Mouse (Mus musculus): ENCODE results near the gene Scn2b.

Scn2b gene

DNA sequence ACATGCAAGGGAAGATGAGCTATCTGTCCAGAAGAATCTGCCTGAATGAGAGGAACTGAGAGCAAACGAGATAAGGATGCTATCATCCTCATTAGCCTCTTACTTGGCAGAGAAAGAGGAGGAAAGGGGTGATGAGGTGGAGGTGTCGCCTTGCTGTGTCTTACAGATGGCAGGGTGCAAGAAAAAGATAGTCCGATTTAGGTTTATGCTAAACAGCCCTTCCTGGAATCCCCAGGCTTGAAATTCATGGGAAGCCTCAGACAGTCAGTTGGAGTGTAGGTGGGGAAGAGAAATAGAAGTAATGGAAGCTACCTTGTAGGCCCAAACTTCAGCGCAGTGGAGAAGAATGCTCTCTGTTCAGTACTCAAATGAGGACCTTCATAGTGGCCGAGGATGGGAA, 50.3 kb downstream of the Scn2b start:
- TF ChIP-seq CTCF (conservative IDR thresholded peaks at IDR 0.05; ENCODE audit: low read length) (no peak), POU5F1 (IDR thresholded peaks at IDR 0.05; ENCODE audit: borderline replicate concordance, low read length) (no peak), NANOG (IDR thresholded peaks at IDR 0.05; ENCODE audit: borderline replicate concordance, low read length) (no peak)
- Histone ChIP-seq H3K36me3 (ENCODE audit: insufficient read depth, low read length) (no peaks in the 10 kb centered on the region), H3K9me3 (ENCODE audit: low read length) (peaks cover 8% of the 10 kb centered on the region), H3K4me3 (replicated peaks; ENCODE audit: low read length) (no peak overlapping the region), H3K4me1 (replicated peaks; ENCODE audit: low read depth, low read length) (0 out of 2 replicates have a peak, but pooled peaks cover 6% of the 10 kb centered on the region), H3K27me3 (ENCODE audit: insufficient read depth, low read length) (no peaks in the 10 kb centered on the region)

DNA sequence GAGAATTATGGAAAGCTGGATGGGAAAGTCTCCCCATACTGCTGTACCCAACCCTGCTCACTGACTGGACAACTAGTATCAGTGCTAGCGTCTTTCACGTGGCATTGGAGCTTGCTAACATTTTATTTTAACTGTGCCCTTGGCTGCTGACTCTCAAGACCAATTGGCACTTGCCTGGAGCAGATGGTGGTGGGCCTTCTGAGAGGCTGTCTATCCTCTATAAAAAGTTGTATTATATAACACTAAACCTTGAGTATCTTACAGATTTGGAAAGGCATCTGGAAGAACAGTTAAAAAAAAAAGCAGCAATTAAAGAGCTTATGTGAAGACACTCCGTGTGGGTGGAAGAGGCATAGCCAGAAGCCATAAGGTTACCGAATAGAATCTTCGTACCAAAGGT, 52.6 kb downstream of the Scn2b start:
- H3K4me1 ChIP-seq (replicated peaks; ENCODE audit: low read depth, low read length) = 0 out of 2 replicates have a peak, but pooled peaks cover 4% of the 10 kb centered on the region
- H3K27me3 ChIP-seq (ENCODE audit: insufficient read depth, low read length) = no peaks in the 10 kb centered on the region
- no peak for TF ChIP-seq NANOG (IDR thresholded peaks at IDR 0.05; ENCODE audit: borderline replicate concordance, low read length)
- no peak for TF ChIP-seq POU5F1 (IDR thresholded peaks at IDR 0.05; ENCODE audit: borderline replicate concordance, low read length)
- no peak for TF ChIP-seq CTCF (conservative IDR thresholded peaks at IDR 0.05; ENCODE audit: low read length)
- H3K4me3 ChIP-seq (replicated peaks; ENCODE audit: low read length) = no peak overlapping the region
- no peaks in the 10 kb centered on the region for H3K36me3 ChIP-seq (ENCODE audit: insufficient read depth, low read length)
- peaks cover 8% of the 10 kb centered on the region for H3K9me3 ChIP-seq (ENCODE audit: low read length)

DNA sequence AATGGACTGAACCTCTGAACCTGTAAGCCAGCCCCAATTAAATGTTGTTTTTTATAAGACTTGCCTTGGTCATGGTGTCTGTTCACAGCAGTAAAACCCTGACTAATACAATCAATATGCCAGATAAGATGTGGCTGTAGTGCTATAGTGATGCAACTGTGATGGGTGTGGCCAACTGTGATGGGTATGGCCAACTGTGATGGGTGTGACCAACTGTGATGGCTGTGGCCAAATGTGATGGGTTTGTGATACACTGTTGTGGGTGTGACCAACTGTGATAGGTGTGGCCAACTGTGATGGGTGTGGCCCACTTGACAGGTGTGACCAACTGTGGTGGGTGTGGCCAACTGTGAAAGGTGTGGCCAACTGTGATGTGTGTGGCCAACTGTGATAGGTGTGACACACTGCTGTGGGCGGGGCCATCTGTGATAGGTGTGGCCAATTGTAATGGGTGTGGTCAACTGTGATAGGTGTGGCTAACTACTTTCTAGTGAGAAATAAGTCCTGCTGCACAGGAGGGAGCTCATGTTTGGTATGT, 53.6 kb downstream of the Scn2b start:
- no peak for TF ChIP-seq CTCF (conservative IDR thresholded peaks at IDR 0.05; ENCODE audit: low read length)
- TF ChIP-seq POU5F1 (IDR thresholded peaks at IDR 0.05; ENCODE audit: borderline replicate concordance, low read length) = no peak
- no peak for TF ChIP-seq NANOG (IDR thresholded peaks at IDR 0.05; ENCODE audit: borderline replicate concordance, low read length)
- Histone ChIP-seq H3K9me3 (ENCODE audit: low read length) (peaks cover 8% of the 10 kb centered on the region), H3K27me3 (ENCODE audit: insufficient read depth, low read length) (no peaks in the 10 kb centered on the region), H3K4me1 (replicated peaks; ENCODE audit: low read depth, low read length) (0 out of 2 replicates have a peak, but pooled peaks cover 2% of the 10 kb centered on the region), H3K4me3 (replicated peaks; ENCODE audit: low read length) (no peak overlapping the region), H3K36me3 (ENCODE audit: insufficient read depth, low read length) (no peaks in the 10 kb centered on the region)

DNA sequence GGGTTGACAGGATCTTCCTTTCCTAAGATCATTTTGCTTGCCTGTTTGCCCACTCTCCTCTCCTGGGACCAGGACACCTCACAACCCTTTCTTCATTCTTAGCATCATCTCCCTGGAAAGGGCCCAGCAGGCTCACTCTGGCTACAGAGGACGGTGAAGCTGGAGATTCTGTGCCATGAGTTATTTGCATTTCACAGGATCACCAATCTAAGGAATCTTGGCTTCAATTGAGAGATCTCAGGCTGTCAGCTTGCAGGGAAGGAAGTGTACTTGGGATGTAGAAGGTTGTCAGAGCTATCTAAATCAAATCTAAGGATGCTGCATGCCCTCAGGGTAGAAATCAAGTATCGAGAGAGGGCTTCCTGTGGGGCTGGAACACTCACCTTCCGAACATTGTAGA, 55.9 kb downstream of the Scn2b start:
- Histone ChIP-seq H3K4me3 (replicated peaks; ENCODE audit: low read length) (no peak overlapping the region), H3K4me1 (replicated peaks; ENCODE audit: low read depth, low read length) (0 out of 2 replicates have a peak, but pooled peaks cover 2% of the 10 kb centered on the region), H3K9me3 (ENCODE audit: low read length) (no peaks in the 10 kb centered on the region), H3K36me3 (ENCODE audit: insufficient read depth, low read length) (no peaks in the 10 kb centered on the region), H3K27me3 (ENCODE audit: insufficient read depth, low read length) (no peaks in the 10 kb centered on the region)
- TF ChIP-seq CTCF (conservative IDR thresholded peaks at IDR 0.05; ENCODE audit: low read length) (no peak), NANOG (IDR thresholded peaks at IDR 0.05; ENCODE audit: borderline replicate concordance, low read length) (no peak), POU5F1 (IDR thresholded peaks at IDR 0.05; ENCODE audit: borderline replicate concordance, low read length) (no peak)

DNA sequence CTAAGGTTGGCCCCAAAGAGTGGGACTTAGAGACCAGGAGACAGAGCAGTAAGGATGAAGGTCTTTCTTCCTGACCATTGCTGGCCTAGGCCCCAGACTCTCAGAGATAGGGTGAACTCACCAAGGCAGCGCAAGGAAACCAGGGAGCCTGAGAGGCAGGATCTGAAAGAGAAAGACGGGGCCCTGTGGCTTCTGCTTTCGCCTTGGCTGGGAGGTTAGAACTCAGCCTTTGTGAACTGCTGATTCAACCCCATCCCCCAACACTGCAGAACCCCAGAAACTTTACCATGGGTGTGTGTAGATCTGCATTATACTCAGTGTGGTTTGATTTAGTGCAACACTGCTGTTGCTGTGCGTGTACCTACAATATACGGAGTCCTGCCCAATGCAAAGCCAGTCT, 61.7 kb downstream of the Scn2b start:
- H3K4me1 ChIP-seq (replicated peaks; ENCODE audit: low read depth, low read length) = no peaks in the 10 kb centered on the region
- TF ChIP-seq NANOG (IDR thresholded peaks at IDR 0.05; ENCODE audit: borderline replicate concordance, low read length) (no peak), CTCF (conservative IDR thresholded peaks at IDR 0.05; ENCODE audit: low read length) (no peak), POU5F1 (IDR thresholded peaks at IDR 0.05; ENCODE audit: borderline replicate concordance, low read length) (no peak)
- H3K9me3 ChIP-seq (ENCODE audit: low read length) = no peaks in the 10 kb centered on the region
- no peaks in the 10 kb centered on the region for H3K36me3 ChIP-seq (ENCODE audit: insufficient read depth, low read length)
- 0 out of 2 replicates have a peak, but pooled peaks cover 10% of the 10 kb centered on the region for H3K27me3 ChIP-seq (ENCODE audit: insufficient read depth, low read length)
- no peak overlapping the region for H3K4me3 ChIP-seq (replicated peaks; ENCODE audit: low read length)

Data from E14TG2a.4 (cell line).